Mouse (Mus musculus) CH12.LX (cell line): ENCODE data around the gene Cdyl. TPM values are rescaled to one million over a fixed set of nuclear protein-coding genes. Genes with fewer than 3 reads are reported as not detected.

Experiments
- DNase-seq: peaks from one replicate; pipeline ENCODE4 v3.0.0-alpha.2; 2013; ENCODE audit errors: extremely low read depth
- H3K27ac ChIP-seq: 2 replicates; pipeline ENCODE4 v1.5.1; 2012; ENCODE audit warnings: low read depth, mild to moderate bottlenecking, control low read depth, moderate library complexity; ENCODE audit not compliant: insufficient read depth
- H3K27me3 ChIP-seq: replicated peaks from 2 replicates; pipeline ENCODE3; 2012; ENCODE audit warnings: inconsistent platforms
- H3K36me3 ChIP-seq, 2 experiments: replicated peaks in 1 of 2; 2 replicates each; pipeline versions ENCODE3 to v1.6.1; 2012; ENCODE audit warnings: inconsistent platforms in 1 of 2, low read length in 1 of 2, mild to moderate bottlenecking in 1 of 2, mixed read lengths in 1 of 2, moderate library complexity in 1 of 2; ENCODE audit not compliant: control insufficient read depth in 1 of 2, insufficient read depth in 1 of 2
- H3K4me1 ChIP-seq, 2 experiments: 2 replicates each; pipeline ENCODE4 v1.6.1; 2012; ENCODE audit warnings: inconsistent platforms in 1 of 2, moderate library complexity in 1 of 2; ENCODE audit not compliant: insufficient read depth in 2 of 2, control insufficient read depth in 1 of 2
- H3K4me2 ChIP-seq: 2 replicates; pipeline ENCODE4 v1.6.1; 2012; ENCODE audit warnings: low read depth, mild to moderate bottlenecking, control low read depth; ENCODE audit not compliant: poor library complexity, insufficient read depth, severe bottlenecking
- H3K4me3 ChIP-seq, 3 experiments: fragments of 150-350 bp in 1 of 3; sonication (generic) in 1 of 3; replicated peaks in 1 of 3; 2 replicates each; pipeline versions ENCODE3 to v1.5.1; 2011 to 2012; ENCODE audit warnings: low read depth in 2 of 3, low read length in 2 of 3, mild to moderate bottlenecking in 2 of 3, moderate library complexity in 2 of 3, control low read depth in 1 of 3, improper control_type of control experiment in 1 of 3, inconsistent platforms in 1 of 3, mixed read lengths in 1 of 3; ENCODE audit not compliant: poor library complexity in 1 of 3
- H3K79me2 ChIP-seq: replicated peaks from 2 replicates; pipeline ENCODE4 v1.6.1; 2012; ENCODE audit warnings: mild to moderate bottlenecking, moderate library complexity; ENCODE audit not compliant: control insufficient read depth, poor library complexity, insufficient read depth, severe bottlenecking; ENCODE audit errors: extremely low read depth
- H3K9ac ChIP-seq: 2 replicates; pipeline ENCODE4 v1.6.1; 2012; ENCODE audit warnings: low read depth, mild to moderate bottlenecking, control low read depth, moderate library complexity; ENCODE audit not compliant: insufficient read depth
- H3K9me3 ChIP-seq: replicated peaks from 2 replicates; pipeline ENCODE3; 2012; ENCODE audit warnings: low read length, inconsistent platforms, mixed read lengths
- CTCF ChIP-seq, 2 experiments: IDR thresholded peaks in 1 of 2; conservative IDR thresholded peaks in 1 of 2; 2 replicates each; pipeline ENCODE4 v1.5.1; 2011 to 2012; ENCODE audit warnings: low read depth in 2 of 2, low read length in 2 of 2, improper control_type of control experiment in 1 of 2, inconsistent platforms in 1 of 2, mild to moderate bottlenecking in 1 of 2, moderate library complexity in 1 of 2
- E2F4 ChIP-seq: IDR thresholded peaks from 2 replicates; pipeline ENCODE4 v1.6.1; 2011; ENCODE audit warnings: low read depth, low read length, improper control_type of control experiment; ENCODE audit not compliant: insufficient replicate concordance
- ELF1 ChIP-seq: IDR thresholded peaks from 2 replicates; pipeline ENCODE4 v1.6.1; 2014; ENCODE audit warnings: low read depth, mild to moderate bottlenecking, inconsistent platforms, low read length, improper control_type of control experiment
- HCFC1 ChIP-seq: IDR thresholded peaks from 2 replicates; pipeline ENCODE4 v1.6.1; 2012; ENCODE audit warnings: low read depth, mild to moderate bottlenecking, inconsistent platforms, low read length, improper control_type of control experiment
- KAT2A ChIP-seq: IDR thresholded peaks from 2 replicates; pipeline ENCODE4 v1.6.1; 2012; ENCODE audit warnings: low read length, improper control_type of control experiment, inconsistent platforms; ENCODE audit not compliant: insufficient replicate concordance
- NELFE ChIP-seq: IDR thresholded peaks from 2 replicates; pipeline ENCODE4 v1.6.1; 2011; ENCODE audit warnings: low read depth, low read length, improper control_type of control experiment
- POLR2A ChIP-seq: IDR thresholded peaks from 2 replicates; pipeline ENCODE4 v1.6.1; 2011; ENCODE audit warnings: low read depth, mild to moderate bottlenecking, improper control_type of control experiment, low read length
- RAD21 ChIP-seq: IDR thresholded peaks from 2 replicates; pipeline ENCODE4 v1.6.1; 2011; ENCODE audit warnings: low read depth, mild to moderate bottlenecking, low read length, improper control_type of control experiment, moderate library complexity
- SIN3A ChIP-seq: IDR thresholded peaks from 2 replicates; pipeline ENCODE4 v1.6.1; 2012; ENCODE audit warnings: low read length, improper control_type of control experiment, inconsistent platforms
- SMC3 ChIP-seq: IDR thresholded peaks from 2 replicates; pipeline ENCODE4 v1.6.1; 2011; ENCODE audit warnings: low read depth, low read length, improper control_type of control experiment
- TBP ChIP-seq: conservative IDR thresholded peaks from 2 replicates; pipeline ENCODE4 v1.6.1; 2011; ENCODE audit warnings: low read depth, low read length, improper control_type of control experiment
- TCF12 ChIP-seq: IDR thresholded peaks from 2 replicates; pipeline ENCODE4 v1.6.1; 2014; ENCODE audit warnings: low read depth, mild to moderate bottlenecking, inconsistent platforms, low read length, improper control_type of control experiment
- ZMIZ1 ChIP-seq: IDR thresholded peaks from 2 replicates; pipeline ENCODE4 v1.6.1; 2012; ENCODE audit warnings: low read depth, mild to moderate bottlenecking, inconsistent platforms, low read length, improper control_type of control experiment
- ZNF384 ChIP-seq: IDR thresholded peaks from 2 replicates; pipeline ENCODE4 v1.6.1; 2012; ENCODE audit warnings: low read depth, low read length, improper control_type of control experiment, inconsistent platforms
- dilution Hi-C: fragments of 300-500 bp; cut with MboI; formaldehyde crosslinking; loops from 2 replicates; pipeline ENCODE4 v1.14.3; 2020; ENCODE audit warnings: low sequenced_read_pairs; ENCODE audit not compliant: extremely low pct_unique_long_range_greater_than_20kb, extremely low pct_ligation_motif_present
- in situ Hi-C: fragments of 300-500 bp; cut with MboI; formaldehyde crosslinking; loops from 3 replicates; pipeline ENCODE4 v1.14.3; 2019; ENCODE audit warnings: low sequenced_read_pairs, low pct_ligation_motif_present, low pct_unique_long_range_greater_than_20kb, mixed read lengths
- polyA plus RNA-seq: library from polyadenylated mRNA; unstranded; fragments of >175 nt; gene quantifications from 2 replicates; pipeline ENCODE4 v1.2.1, GENCODE M21; 2012; ENCODE audit warnings: low read depth; ENCODE audit not compliant: insufficient read length
- total RNA-seq, 2 experiments: library from RNA; depleted of rRNA; stranded (reverse); fragments of 300-350 nt in 1 of 2; fragments of >200 nt in 1 of 2; gene quantifications; 2 replicates each; pipeline ENCODE4 v1.2.3; 2012 to 2014

Cdyl gene
- total and polyA plus RNA-seq, 3 experiments: 5.7 to 9.1 (median 8.3) TPM

DNA sequence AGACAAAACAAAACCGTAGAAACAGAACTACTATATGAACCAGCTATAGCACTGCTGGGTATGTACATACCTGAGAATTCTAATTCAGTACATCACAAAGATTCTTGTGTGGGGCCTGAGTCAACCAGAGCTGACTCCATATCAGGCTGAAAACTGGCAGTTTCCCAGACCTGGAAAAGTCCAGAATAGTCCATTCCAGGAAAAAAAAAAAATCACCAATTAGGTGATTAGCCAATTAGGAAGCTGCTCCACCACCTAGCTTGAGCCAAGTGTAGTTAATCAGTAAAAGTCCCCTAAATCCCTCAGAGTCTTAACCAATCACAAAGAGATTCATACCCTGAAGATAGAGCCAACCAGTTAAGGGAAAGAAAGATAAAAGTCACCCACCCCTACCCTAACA is 251.8 kb downstream of the Cdyl start:
- DNase-seq: no peak
- Histone ChIP-seq H3K4me2 (no peak overlapping the region), H3K27ac (no peak overlapping the region), H3K27me3 (no peaks in the 10 kb centered on the region), H3K9me3 (no peaks in the 10 kb centered on the region), H3K79me2 (no peaks in the 10 kb centered on the region), H3K36me3 (no peaks in the 10 kb centered on the region), H3K9ac (no peak overlapping the region), H3K4me3 (no peak overlapping the region), H3K4me1 (peaks cover 0 to 3% of the 10 kb centered on the region in 2 experiments; a peak in 1 of 4 replicates)
- in situ Hi-C loops (no loop called here), dilution Hi-C loops (no loop called here)
- TF ChIP-seq KAT2A: no peak
- TF ChIP-seq RAD21: no peak
- no peak for TF ChIP-seq ZMIZ1
- no peak for TF ChIP-seq CTCF (conservative IDR thresholded peaks at IDR 0.05 in 1 of 2, IDR thresholded peaks at IDR 0.05 in 1 of 2; ENCODE audit: low read depth in 2 of 2, low read length in 2 of 2)
- no peak for TF ChIP-seq POLR2A
- no peak for TF ChIP-seq ELF1
- no peak for TF ChIP-seq ZNF384
- TF ChIP-seq SIN3A: no peak
- no peak for TF ChIP-seq E2F4
- TF ChIP-seq HCFC1: no peak
- TF ChIP-seq TBP: no peak
- TF ChIP-seq TCF12: no peak
- TF ChIP-seq NELFE: no peak
- no peak for TF ChIP-seq SMC3

Other genes starting within 250 kb of the Cdyl start
- gene Rpp40, start 246.5 kb downstream of the Cdyl start, total RNA-seq (2012; rRNA removed): 44.6 and 56.0 TPM in 2 replicates
- gene Rpp40, start 246.5 kb downstream of the Cdyl start, total RNA-seq (2014; rRNA removed): 77.4 and 95.6 TPM in 2 replicates
- 63.5 and 67.2 TPM in 2 replicates for gene Rpp40, start 246.5 kb downstream of the Cdyl start, polyA plus RNA-seq